Mouse (Mus musculus) megakaryocyte, embryonic 14.5 days (primary cell): ENCODE results near the gene Slfn5.

Experiments
- FLI1 ChIP-seq: IDR thresholded peaks from 2 replicates; pipeline ENCODE4 v1.6.1; 2012; ENCODE audit warnings: low read length, inconsistent platforms, mixed read lengths
- GATA1 ChIP-seq: IDR thresholded peaks from 3 replicates; pipeline ENCODE4 v1.6.1; 2012; ENCODE audit warnings: mixed read lengths, low read length, inconsistent platforms, borderline replicate concordance

DNA sequence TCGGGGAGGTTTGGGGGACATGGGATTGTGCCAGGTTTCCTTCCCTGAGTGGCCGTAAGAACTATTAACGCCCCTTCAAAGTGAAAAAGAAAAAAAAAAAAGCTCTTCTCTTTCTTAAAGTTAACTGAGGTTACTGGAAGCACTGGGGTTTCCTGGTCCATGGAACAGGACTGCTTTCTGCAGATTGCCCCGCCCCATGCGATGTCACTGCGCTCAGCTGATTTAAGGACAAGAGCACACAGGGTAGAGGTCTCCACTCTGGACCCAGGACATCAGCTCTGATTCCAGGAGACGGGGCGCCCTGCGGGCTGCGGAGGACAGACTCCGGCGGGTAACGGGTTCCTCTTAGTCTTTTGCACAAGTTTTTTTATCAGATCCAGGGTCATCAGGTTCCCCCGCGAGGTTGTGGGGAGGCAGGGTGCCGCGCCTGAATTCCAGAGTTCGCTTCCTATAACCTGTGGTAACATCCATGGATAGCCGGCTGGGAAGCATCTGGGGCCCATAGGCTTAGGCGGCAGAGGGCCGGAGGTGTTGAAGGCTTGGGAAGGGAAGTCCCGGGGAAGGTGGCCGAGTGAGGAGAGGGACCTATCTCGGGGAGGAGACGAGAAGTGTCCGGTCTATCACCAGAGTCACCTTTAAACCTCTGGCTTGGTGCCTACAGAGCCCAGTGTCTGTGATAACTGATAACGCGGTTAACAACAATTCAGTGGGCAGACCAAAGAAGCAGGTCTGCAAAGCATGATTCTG is 889 bp downstream of the Slfn5 start:
- TF ChIP-seq FLI1 (no peak), GATA1 (no peak)
